Mouse (Mus musculus): Measurements from ENCODE around the gene Tnfrsf19.

The Tnfrsf19 gene

GRCm38 (mm10) chr14:61046091-61046681 is at the start of gene Tnfrsf19:
Tnfrsf19 (minus strand) TSS chr14:61046490.
- DNase-seq, result peak; percentile 31

- no peak for DNase-seq
Observed at GRCm38 (mm10) chr14:61092073-61092472, 45.8 kb upstream of the Tnfrsf19 start.

GRCm38 (mm10) chr14:61090955-61091354 is 44.7 kb upstream of the Tnfrsf19 start:
- no peak for DNase-seq

- DNase-seq, result no peak
Observed at GRCm38 (mm10) chr14:61088187-61088586, 41.9 kb upstream of the Tnfrsf19 start.

- DNase-seq, result peak; percentile 3
Observed at GRCm38 (mm10) chr14:61085325-61085724, 39.0 kb upstream of the Tnfrsf19 start.

GRCm38 (mm10) chr14:61069555-61069954 is 23.3 kb upstream of the Tnfrsf19 start:
- no peak for DNase-seq

GRCm38 (mm10) chr14:61061729-61062128 is 15.4 kb upstream of the Tnfrsf19 start:
- DNase-seq, result no peak

- DNase-seq, result no peak
Observed at GRCm38 (mm10) chr14:61059316-61059945, 13.1 kb upstream of the Tnfrsf19 start.

- DNase-seq, result no peak
Observed at GRCm38 (mm10) chr14:61056962-61057361, 10.7 kb upstream of the Tnfrsf19 start.

- no peak for DNase-seq
Observed at GRCm38 (mm10) chr14:61056445-61056844, 10.2 kb upstream of the Tnfrsf19 start.

- no peak for DNase-seq
Observed at GRCm38 (mm10) chr14:61055864-61056263, 9.6 kb upstream of the Tnfrsf19 start.

- no peak for DNase-seq
Observed at GRCm38 (mm10) chr14:61052163-61052562, 5.9 kb upstream of the Tnfrsf19 start.

GRCm38 (mm10) chr14:61045446-61046090 is 722 bp downstream of the Tnfrsf19 start:
- no peak for DNase-seq

GRCm38 (mm10) chr14:61044316-61044715 is 2.0 kb downstream of the Tnfrsf19 start:
- no peak for DNase-seq

GRCm38 (mm10) chr14:61043511-61044310 is 2.6 kb downstream of the Tnfrsf19 start:
- no peak for DNase-seq

- DNase-seq, result no peak
Observed at GRCm38 (mm10) chr14:61042291-61042690, 4.0 kb downstream of the Tnfrsf19 start.

- no peak for DNase-seq
Observed at GRCm38 (mm10) chr14:61040236-61040635, 6.1 kb downstream of the Tnfrsf19 start.

GRCm38 (mm10) chr14:61038082-61038472 is 8.2 kb downstream of the Tnfrsf19 start:
- no peak for DNase-seq

GRCm38 (mm10) chr14:61037321-61038081 is 8.8 kb downstream of the Tnfrsf19 start:
- no peak for DNase-seq

- DNase-seq, result no peak
Observed at GRCm38 (mm10) chr14:61030366-61030765, 15.9 kb downstream of the Tnfrsf19 start.

GRCm38 (mm10) chr14:61024006-61024405 is 22.3 kb downstream of the Tnfrsf19 start:
- DNase-seq, result no peak

- no peak for DNase-seq
Observed at GRCm38 (mm10) chr14:61022383-61022782, 23.9 kb downstream of the Tnfrsf19 start.

- no peak for DNase-seq
Observed at GRCm38 (mm10) chr14:61020968-61021367, 25.3 kb downstream of the Tnfrsf19 start.
